9 mouse cellular contexts compared by ENCODE assay signal in the genomic region with DNA sequence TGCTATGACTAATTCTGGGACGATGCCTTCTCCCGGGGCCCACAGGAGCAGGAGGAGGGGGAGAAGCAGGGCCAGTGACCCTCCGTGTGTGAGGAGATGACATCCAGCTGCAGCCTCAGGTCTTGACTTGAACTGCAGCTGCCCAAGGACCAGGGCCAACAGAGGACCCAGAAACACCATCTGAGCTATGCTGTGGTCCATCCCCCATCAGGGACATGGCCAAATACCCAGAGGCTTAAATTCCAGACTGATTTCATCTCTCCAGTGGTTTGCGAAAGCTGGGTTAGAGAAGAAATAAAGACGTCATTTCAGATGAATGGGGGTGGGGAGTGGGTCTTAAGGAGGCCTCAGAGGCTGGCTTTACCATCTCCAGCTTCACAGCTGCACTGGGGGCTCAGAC. TPM values are rescaled to one million over a fixed set of nuclear protein-coding genes. Genes with fewer than 3 reads are reported as not detected.
DNase-seq lines count a peak whose midpoint lies in the region; ATAC-seq lines count a peak whose summit lies in the region.
"Had no signal": no experiment of that assay in that cellular context is flagged by ENCODE, and none has a peak within 500 bp of the region (broad histone marks: within the 10 kb centered on the region; RNA-seq: fewer than 3 reads in every experiment).

No protein-coding gene starts in this region.

- H3K4me1 ChIP-seq in brown adipose tissue, adult 24 weeks (ENCODE audit: control insufficient read depth, insufficient read depth, insufficient read length, low read length) = peaks cover 23% of the 10 kb centered on the region
- H3K4me1 ChIP-seq in lung, embryonic 15.5 days = peaks cover 29% of the 10 kb centered on the region
- H3K4me1 ChIP-seq in liver, embryonic 11.5 days (replicated peaks; ENCODE audit: control insufficient read depth, insufficient read depth, low read length) = no peaks in the 10 kb centered on the region
- H3K4me1 ChIP-seq in hindbrain, embryonic 11.5 days (replicated peaks; ENCODE audit: control insufficient read depth, insufficient read depth, low read length) = no peaks in the 10 kb centered on the region

- intact Hi-C loops in heart, postnatal 36 days (cut with DNase I) = no loop called here

- H3K4me2 ChIP-seq in lung, embryonic 15.5 days = no peak overlapping the region
- H3K4me2 ChIP-seq in liver, embryonic 11.5 days = no peak overlapping the region
- H3K4me2 ChIP-seq in hindbrain, embryonic 11.5 days (replicated peaks; ENCODE audit: low read depth, low read length) = no peak overlapping the region

- H3K27me3 ChIP-seq in lung, embryonic 15.5 days = peaks cover 17% of the 10 kb centered on the region
- H3K27me3 ChIP-seq in liver, embryonic 11.5 days (replicated peaks; ENCODE audit: control insufficient read depth, insufficient read depth, low read length) = no peaks in the 10 kb centered on the region
- no peaks in the 10 kb centered on the region for H3K27me3 ChIP-seq in hindbrain, embryonic 11.5 days (ENCODE audit: control insufficient read depth, insufficient read depth, low read length)

- H3K4me3 ChIP-seq in brown adipose tissue, adult 24 weeks (ENCODE audit: insufficient read depth, low read depth, low read length) = no peak overlapping the region
- no peak overlapping the region for H3K4me3 ChIP-seq in lung, embryonic 15.5 days
- no peak overlapping the region for H3K4me3 ChIP-seq in liver, embryonic 11.5 days (ENCODE audit: low read depth, low read length)
- no peak overlapping the region for H3K4me3 ChIP-seq in hindbrain, embryonic 11.5 days (ENCODE audit: low read depth, low read length)

- 13% methylated on average over 5 of the region's 5 CpGs for WGBS in lung, embryonic 15.5 days
- 58% methylated on average over 5 of the region's 5 CpGs for WGBS in liver, embryonic 11.5 days
- WGBS in hindbrain, embryonic 11.5 days = 65% methylated on average over 5 of the region's 5 CpGs

- peak overlapping the region; percentile 89 for H3K27ac ChIP-seq in brown adipose tissue, adult 24 weeks (replicated peaks; ENCODE audit: low read depth, low read length)
- no peak overlapping the region for H3K27ac ChIP-seq in lung, embryonic 15.5 days
- no peak overlapping the region for H3K27ac ChIP-seq in liver, embryonic 11.5 days (ENCODE audit: low read depth, low read length)
- H3K27ac ChIP-seq in hindbrain, embryonic 11.5 days (ENCODE audit: low read depth, low read length) = no peak overlapping the region

- peak; percentile 83 for ATAC-seq in lung, embryonic 15.5 days (ENCODE audit: borderline replicate concordance, extremely low read depth, low FRiP score, low TSS enrichment)
- no peak for ATAC-seq in liver, embryonic 11.5 days (replicated peaks; ENCODE audit: low FRiP score)
- ATAC-seq in hindbrain, embryonic 11.5 days (ENCODE audit: low FRiP score) = no peak

- H3K9ac ChIP-seq in lung, embryonic 15.5 days = no peak overlapping the region
- no peak overlapping the region for H3K9ac ChIP-seq in liver, embryonic 11.5 days (ENCODE audit: low read depth, low read length)
- H3K9ac ChIP-seq in hindbrain, embryonic 11.5 days (ENCODE audit: low read depth, low read length) = no peak overlapping the region

- DNase-seq in MN1 (ENCODE audit: low spot score) = peak; percentile 42
- peak; percentile 29 to 37 for DNase-seq in heart, postnatal 36 days
- DNase-seq in liver, embryonic 11.5 days (ENCODE audit: low spot score) = no peak
- no peak for DNase-seq in hindbrain, embryonic 11.5 days (ENCODE audit: low spot score)
- DNase-seq in thymus, postnatal 0 days (ENCODE audit: low spot score) = no peak
- DNase-seq: cerebellum, adult 9-10 months; thymus, postnatal 14 days had no signal

- no peaks in the 10 kb centered on the region for H3K9me3 ChIP-seq in lung, embryonic 15.5 days
- H3K9me3 ChIP-seq in liver, embryonic 11.5 days (ENCODE audit: control insufficient read depth, low read length) = no peaks in the 10 kb centered on the region
- H3K9me3 ChIP-seq in hindbrain, embryonic 11.5 days (ENCODE audit: control insufficient read depth, low read length) = no peaks in the 10 kb centered on the region

- no peaks in the 10 kb centered on the region for H3K36me3 ChIP-seq in lung, embryonic 15.5 days
- H3K36me3 ChIP-seq in liver, embryonic 11.5 days (ENCODE audit: control insufficient read depth, insufficient read depth, low read length) = no peaks in the 10 kb centered on the region
- H3K36me3 ChIP-seq in hindbrain, embryonic 11.5 days (ENCODE audit: control insufficient read depth, insufficient read depth, low read length) = no peaks in the 10 kb centered on the region

RNA-seq across cellular contexts. Expression of gene Galnt2, which starts 35.0 kb away (rescaled TPM):
- 34.1 and 54.4 TPM in 2 replicates for polyA plus RNA-seq in brown adipose tissue, adult 24 weeks (2012; ENCODE audit: insufficient read depth, insufficient read length, missing spikeins)
- total RNA-seq in heart, postnatal 36 days (2021) = 10 to 100 TPM; 32.1 to 34.2 TPM
- 55.3 and 62.5 TPM in 2 replicates for polyA plus RNA-seq in lung, embryonic 15.5 days (2015; fragmentation: Nextera tagmentation; extraction: Ambion mirVana)
- polyA plus RNA-seq in liver, embryonic 11.5 days (2014; fragmentation: Nextera tagmentation; extraction: Ambion mirVana) = 46.6 and 48.6 TPM in 2 replicates
- 47.0 and 53.5 TPM in 2 replicates for polyA plus RNA-seq in hindbrain, embryonic 11.5 days (2014; fragmentation: Nextera tagmentation; extraction: Ambion mirVana)
- 70.9 and 73.9 TPM in 2 replicates for polyA plus RNA-seq in thymus, postnatal 0 days (2015; fragmentation: Nextera tagmentation; extraction: Ambion mirVana)

Comparison
In these comparisons a context has a peak if more than half of its experiments do, and no peak if none do; other contexts are left out.
1. DNase-seq: peak in MN1 (single experiment) and heart, postnatal 36 days (2 of 2); none in liver, embryonic 11.5 days (single experiment), hindbrain, embryonic 11.5 days (single experiment) and thymus, postnatal 0 days (single experiment).